Mouse (Mus musculus): Measurements from ENCODE around the gene Vasp. TPM values are rescaled to one million over a fixed set of nuclear protein-coding genes. Genes with fewer than 3 reads are reported as not detected.

The Vasp gene
- polyA plus RNA-seq (2015; fragmentation: Illumina TruSeq; extraction: RNeasy Lipid Tissue Mini Kit (QIAGEN cat#74804); ENCODE audit: insufficient read depth, low read depth, low replicate concordance), result 15.6 TPM

DNA sequence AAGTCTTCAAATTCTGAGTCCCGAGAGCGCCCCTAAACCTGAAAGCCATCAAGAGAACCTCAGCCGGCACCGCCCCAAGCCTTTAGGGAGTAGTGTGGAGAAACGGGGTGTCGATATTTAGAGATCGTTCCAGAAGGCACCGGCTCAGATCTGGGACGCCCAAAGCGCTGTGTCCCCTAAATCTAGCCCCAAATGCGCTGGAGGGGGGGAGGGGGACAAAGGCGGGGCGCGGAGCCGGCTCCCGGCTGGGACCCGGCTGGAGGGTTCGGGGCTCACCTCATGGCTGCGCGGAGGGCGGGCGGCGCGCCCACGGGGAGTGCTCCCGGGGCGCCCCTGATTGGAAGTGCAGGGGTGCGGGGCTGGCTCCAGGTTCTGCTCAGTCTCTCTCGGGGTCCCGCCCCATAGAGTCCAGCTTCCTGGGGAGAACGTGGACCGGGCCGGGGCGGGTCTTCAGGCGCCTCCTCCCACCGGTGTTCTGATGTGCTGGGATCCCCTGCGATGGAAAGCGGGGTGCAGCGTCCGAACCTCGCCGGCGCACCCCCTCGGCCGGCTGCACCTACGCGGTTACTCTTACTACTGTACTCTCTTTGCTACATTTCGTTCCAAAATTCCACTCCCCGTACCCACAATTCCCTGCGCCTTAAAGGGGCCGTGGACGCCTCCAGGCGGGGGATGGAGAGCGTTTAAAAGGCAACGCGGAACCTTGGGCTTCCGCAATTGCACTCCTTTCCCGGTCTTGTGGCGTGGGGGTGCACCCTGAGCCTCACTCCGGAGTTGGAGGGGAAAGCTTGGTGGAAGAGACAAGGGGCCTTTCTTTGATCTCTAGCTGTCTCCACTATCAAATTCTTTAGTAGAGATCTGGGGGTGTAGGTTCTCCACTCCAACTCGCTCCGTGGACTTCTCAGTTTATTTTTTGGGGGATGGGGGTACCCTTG lies at the start of gene Vasp:
Gene Vasp (minus strand): TSS at position 580 of the 935 bp plus-strand sequence.

DNA sequence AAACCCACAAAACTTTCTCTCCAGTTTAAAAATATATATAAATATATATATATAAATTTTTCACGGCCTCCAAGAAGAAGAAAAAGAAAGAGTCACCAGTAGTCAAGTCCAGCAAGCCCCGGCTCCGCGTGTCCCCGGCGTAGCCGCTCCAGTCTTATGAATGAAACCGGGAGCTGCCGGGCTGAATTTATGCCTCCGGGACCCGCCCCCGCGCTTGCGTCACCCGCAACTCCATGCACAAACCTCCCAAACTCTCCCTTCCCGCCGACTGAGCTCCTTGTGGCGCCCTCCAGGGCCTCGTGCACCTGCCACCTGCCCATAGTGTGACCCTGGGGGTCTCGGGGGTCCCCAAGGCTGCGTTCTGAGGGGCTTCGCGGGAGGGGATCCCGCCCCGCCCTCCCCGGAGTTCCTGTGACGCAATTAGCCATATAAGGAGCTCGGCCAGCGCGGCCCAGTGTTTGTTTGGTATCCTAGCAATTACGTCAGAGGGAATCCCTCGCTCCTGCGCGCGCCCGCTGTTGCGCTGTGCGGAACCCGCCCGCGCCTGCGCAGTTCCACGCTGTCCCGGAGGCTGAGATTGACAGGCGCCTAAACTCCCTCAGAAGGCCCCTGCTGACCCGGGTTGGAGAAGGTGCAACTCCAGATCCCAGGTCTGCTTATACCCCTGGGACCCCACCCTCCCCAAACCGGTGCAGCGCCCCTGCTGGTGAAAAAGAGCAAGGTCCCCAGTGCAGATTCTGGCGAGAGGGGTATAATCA lies 38.4 kb upstream of the Vasp start, which contains the start of gene Fosb:
Gene Fosb (minus strand): TSS at position 168 of the 758 bp plus-strand sequence.

DNA sequence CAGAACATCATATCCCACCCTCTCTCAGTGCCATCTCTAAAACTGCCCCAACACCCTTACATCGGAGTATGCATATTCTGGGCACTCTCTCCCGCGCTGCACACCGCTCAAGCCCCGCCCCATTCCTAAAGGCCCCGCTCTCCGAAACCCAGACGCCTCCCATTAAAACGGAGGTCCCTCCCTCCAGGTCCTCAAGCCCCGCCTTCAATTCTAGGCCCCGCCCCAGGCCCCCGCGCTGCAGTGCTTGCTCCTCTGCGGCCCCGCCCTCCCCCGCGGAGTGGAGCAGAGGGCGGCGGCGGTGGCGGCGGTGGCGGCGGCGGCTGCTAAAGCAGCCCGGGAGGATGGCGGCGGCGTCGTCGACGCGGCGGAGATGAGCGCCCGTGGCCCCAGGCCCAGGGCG lies 10.8 kb upstream of the Vasp start, which contains the start of gene Rtn2:
Gene Rtn2 (plus strand): TSS at position 240 of the 400 bp plus-strand sequence.

DNA sequence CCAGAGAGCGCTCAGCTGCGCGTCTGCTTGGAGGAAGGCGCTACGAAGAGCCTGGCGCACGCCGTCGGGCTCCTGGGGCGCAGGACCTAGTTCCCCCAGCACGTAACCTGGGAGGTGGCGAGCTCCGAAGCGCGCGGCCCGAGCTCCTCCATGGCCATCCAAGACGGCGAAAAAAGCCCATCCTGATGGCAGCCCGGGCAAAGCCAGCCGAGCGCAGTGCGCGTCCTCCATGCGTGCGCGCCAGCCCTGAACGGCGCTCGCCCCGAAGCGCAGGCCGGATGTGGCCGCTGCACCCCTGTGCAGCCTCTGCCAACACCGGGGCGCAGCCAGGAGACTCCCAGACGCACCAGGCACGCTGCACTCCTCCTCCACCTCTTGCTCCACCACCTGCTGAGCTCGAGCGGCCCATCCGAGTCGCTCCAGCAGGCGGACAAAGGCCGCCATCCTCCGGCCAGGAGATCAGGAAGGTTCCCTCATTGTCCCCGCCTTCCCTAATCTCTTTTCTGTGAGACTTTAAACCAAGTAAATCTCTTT lies 8.0 kb upstream of the Vasp start, which contains the start of gene Ppm1n:
Gene Ppm1n (minus strand): TSS at position 484 of the 534 bp plus-strand sequence.

DNA sequence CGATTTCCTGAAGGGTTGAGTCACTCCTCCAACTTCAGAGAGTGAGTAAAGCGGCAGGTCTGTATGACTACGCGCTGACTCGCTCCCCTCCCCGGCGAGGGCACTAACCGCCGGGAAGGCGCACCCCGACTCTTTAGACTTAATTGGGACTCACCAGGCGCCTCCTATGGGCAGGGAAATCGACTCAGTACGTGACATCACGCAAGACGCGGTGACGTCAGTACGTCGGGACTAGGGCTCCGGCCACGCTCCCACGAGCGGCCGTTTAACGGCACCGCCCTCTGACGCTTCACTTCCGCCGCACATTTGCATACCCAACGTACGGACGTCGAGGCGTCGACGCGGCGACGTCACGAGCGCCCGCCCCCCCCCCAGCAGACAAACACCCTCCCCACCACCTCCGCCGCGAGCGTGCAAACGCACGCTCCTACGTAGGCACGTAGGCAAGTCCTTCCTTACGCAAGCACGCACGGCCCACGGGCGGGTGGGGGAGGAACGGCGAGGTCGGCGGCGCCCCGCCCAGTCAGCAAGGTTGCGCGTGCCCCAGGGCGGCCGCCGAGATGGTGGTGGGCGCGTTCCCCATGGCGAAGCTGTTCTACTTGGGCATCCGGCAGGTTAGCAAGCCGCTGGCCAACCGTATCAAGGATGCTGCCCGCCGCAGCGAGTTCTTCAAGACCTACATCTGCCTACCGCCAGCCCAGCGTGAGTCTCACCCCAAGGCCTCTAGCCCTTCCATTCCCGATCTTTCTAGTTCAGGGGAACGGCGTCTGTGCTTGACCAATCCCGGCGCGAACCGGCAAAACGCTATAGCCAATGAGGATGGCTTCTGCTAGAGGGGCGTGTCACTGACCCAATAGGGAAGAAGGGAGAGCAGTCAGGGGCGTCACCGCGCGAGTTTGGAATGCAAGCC lies 43.5 kb downstream of the Vasp start, which contains the start of gene Opa3:
Gene Opa3 (plus strand): TSS at position 452 of the 910 bp plus-strand sequence.

DNA sequence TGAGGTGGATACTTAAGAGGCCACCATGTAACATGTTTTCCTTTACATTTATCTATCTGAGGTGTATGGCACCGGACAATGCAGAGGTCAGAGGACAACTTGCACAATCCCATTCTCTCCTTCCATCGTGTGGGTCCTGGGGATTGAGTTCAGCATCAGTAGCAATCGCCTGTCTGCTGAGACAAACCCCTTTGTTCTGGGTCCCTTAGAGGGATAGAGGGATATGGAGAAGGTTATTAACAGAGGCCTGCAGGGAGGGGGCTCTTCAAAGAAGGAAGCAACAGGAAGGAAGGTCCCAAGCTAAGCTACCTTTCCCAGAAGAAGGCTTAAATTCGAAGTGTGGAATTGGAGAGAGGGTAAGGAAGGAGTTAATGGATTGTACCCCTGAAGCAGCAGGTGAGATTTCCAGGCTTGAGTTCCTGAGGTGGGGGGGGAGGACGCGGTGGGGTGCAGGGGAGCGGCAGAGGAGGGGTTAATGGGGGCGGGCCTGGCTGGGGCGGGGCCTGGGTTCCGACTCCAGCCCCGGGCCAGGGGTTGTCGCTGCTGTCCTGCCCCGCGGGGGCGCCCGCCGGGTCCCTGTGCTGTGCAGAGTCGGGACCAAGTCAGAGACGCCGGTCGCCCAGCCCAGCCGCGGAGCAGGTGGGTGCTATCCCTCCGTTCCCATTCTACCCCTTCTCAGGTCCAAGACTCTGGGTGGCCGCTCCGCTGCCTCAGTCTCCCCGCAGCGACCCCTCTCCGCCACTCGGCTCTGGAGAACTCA lies 59.4 kb downstream of the Vasp start, which contains the start of gene Gpr4:
Gene Gpr4 (plus strand): TSS at position 543 of the 760 bp plus-strand sequence.

Other genes starting within 250 kb of the Vasp start
- gene Foxa3, start 248.3 kb downstream of the Vasp start, polyA plus RNA-seq (2015; fragmentation: Illumina TruSeq; extraction: RNeasy Lipid Tissue Mini Kit (QIAGEN cat#74804); ENCODE audit: insufficient read depth, low read depth, low replicate concordance), result 5.9 TPM
- 20.0 TPM for gene Sympk, start 247.4 kb downstream of the Vasp start, polyA plus RNA-seq (2015; fragmentation: Illumina TruSeq; extraction: RNeasy Lipid Tissue Mini Kit (QIAGEN cat#74804); ENCODE audit: insufficient read depth, low read depth, low replicate concordance)
- gene Rsph6a, start 217.1 kb downstream of the Vasp start, polyA plus RNA-seq (2015; fragmentation: Illumina TruSeq; extraction: RNeasy Lipid Tissue Mini Kit (QIAGEN cat#74804); ENCODE audit: insufficient read depth, low read depth, low replicate concordance), result not detected
- 10.7 TPM for gene Dmwd, start 195.6 kb downstream of the Vasp start, polyA plus RNA-seq (2015; fragmentation: Illumina TruSeq; extraction: RNeasy Lipid Tissue Mini Kit (QIAGEN cat#74804); ENCODE audit: insufficient read depth, low read depth, low replicate concordance)
- 15.3 TPM for gene Dmpk, start 188.0 kb downstream of the Vasp start, polyA plus RNA-seq (2015; fragmentation: Illumina TruSeq; extraction: RNeasy Lipid Tissue Mini Kit (QIAGEN cat#74804); ENCODE audit: insufficient read depth, low read depth, low replicate concordance)
- 8.4 TPM for gene Six5, start 177.2 kb downstream of the Vasp start, polyA plus RNA-seq (2015; fragmentation: Illumina TruSeq; extraction: RNeasy Lipid Tissue Mini Kit (QIAGEN cat#74804); ENCODE audit: insufficient read depth, low read depth, low replicate concordance)
- gene Gm4969, start 153.4 kb downstream of the Vasp start, polyA plus RNA-seq (2015; fragmentation: Illumina TruSeq; extraction: RNeasy Lipid Tissue Mini Kit (QIAGEN cat#74804); ENCODE audit: insufficient read depth, low read depth, low replicate concordance), result not detected
- gene Fbxo46, start 152.0 kb downstream of the Vasp start, polyA plus RNA-seq (2015; fragmentation: Illumina TruSeq; extraction: RNeasy Lipid Tissue Mini Kit (QIAGEN cat#74804); ENCODE audit: insufficient read depth, low read depth, low replicate concordance), result 1.5 TPM
- gene Qpctl, start 122.5 kb downstream of the Vasp start, polyA plus RNA-seq (2015; fragmentation: Illumina TruSeq; extraction: RNeasy Lipid Tissue Mini Kit (QIAGEN cat#74804); ENCODE audit: insufficient read depth, low read depth, low replicate concordance), result 5.5 TPM
- gene Snrpd2, start 122.1 kb downstream of the Vasp start, polyA plus RNA-seq (2015; fragmentation: Illumina TruSeq; extraction: RNeasy Lipid Tissue Mini Kit (QIAGEN cat#74804); ENCODE audit: insufficient read depth, low read depth, low replicate concordance), result 17.7 TPM
- 6.9 TPM for gene Gipr, start 105.7 kb downstream of the Vasp start, polyA plus RNA-seq (2015; fragmentation: Illumina TruSeq; extraction: RNeasy Lipid Tissue Mini Kit (QIAGEN cat#74804); ENCODE audit: insufficient read depth, low read depth, low replicate concordance)
- 6.4 TPM for gene Eml2, start 95.4 kb downstream of the Vasp start, polyA plus RNA-seq (2015; fragmentation: Illumina TruSeq; extraction: RNeasy Lipid Tissue Mini Kit (QIAGEN cat#74804); ENCODE audit: insufficient read depth, low read depth, low replicate concordance)
- gene Gpr4, start 59.3 kb downstream of the Vasp start, polyA plus RNA-seq (2015; fragmentation: Illumina TruSeq; extraction: RNeasy Lipid Tissue Mini Kit (QIAGEN cat#74804); ENCODE audit: insufficient read depth, low read depth, low replicate concordance), result 3.5 TPM
- gene Opa3, start 43.5 kb downstream of the Vasp start, polyA plus RNA-seq (2015; fragmentation: Illumina TruSeq; extraction: RNeasy Lipid Tissue Mini Kit (QIAGEN cat#74804); ENCODE audit: insufficient read depth, low read depth, low replicate concordance), result 3.2 TPM
- not detected for gene Ppm1n, start 8.2 kb upstream of the Vasp start, polyA plus RNA-seq (2015; fragmentation: Illumina TruSeq; extraction: RNeasy Lipid Tissue Mini Kit (QIAGEN cat#74804); ENCODE audit: insufficient read depth, low read depth, low replicate concordance)
- gene Rtn2, start 10.8 kb upstream of the Vasp start, polyA plus RNA-seq (2015; fragmentation: Illumina TruSeq; extraction: RNeasy Lipid Tissue Mini Kit (QIAGEN cat#74804); ENCODE audit: insufficient read depth, low read depth, low replicate concordance), result 0.98 TPM
- gene Fosb, start 38.2 kb upstream of the Vasp start, polyA plus RNA-seq (2015; fragmentation: Illumina TruSeq; extraction: RNeasy Lipid Tissue Mini Kit (QIAGEN cat#74804); ENCODE audit: insufficient read depth, low read depth, low replicate concordance), result 3.5 TPM
- gene Ercc1, start 73.0 kb upstream of the Vasp start, polyA plus RNA-seq (2015; fragmentation: Illumina TruSeq; extraction: RNeasy Lipid Tissue Mini Kit (QIAGEN cat#74804); ENCODE audit: insufficient read depth, low read depth, low replicate concordance), result 11.2 TPM
- gene Cd3eap, start 87.7 kb upstream of the Vasp start, polyA plus RNA-seq (2015; fragmentation: Illumina TruSeq; extraction: RNeasy Lipid Tissue Mini Kit (QIAGEN cat#74804); ENCODE audit: insufficient read depth, low read depth, low replicate concordance), result 2.5 TPM
- gene Ppp1r13l, start 87.9 kb upstream of the Vasp start, polyA plus RNA-seq (2015; fragmentation: Illumina TruSeq; extraction: RNeasy Lipid Tissue Mini Kit (QIAGEN cat#74804); ENCODE audit: insufficient read depth, low read depth, low replicate concordance), result 2.4 TPM
- 7.7 TPM for gene Ercc2, start 110.2 kb upstream of the Vasp start, polyA plus RNA-seq (2015; fragmentation: Illumina TruSeq; extraction: RNeasy Lipid Tissue Mini Kit (QIAGEN cat#74804); ENCODE audit: insufficient read depth, low read depth, low replicate concordance)
- gene Klc3, start 132.3 kb upstream of the Vasp start, polyA plus RNA-seq (2015; fragmentation: Illumina TruSeq; extraction: RNeasy Lipid Tissue Mini Kit (QIAGEN cat#74804); ENCODE audit: insufficient read depth, low read depth, low replicate concordance), result 4.6 TPM
- 0.68 TPM for gene Ckm, start 133.0 kb upstream of the Vasp start, polyA plus RNA-seq (2015; fragmentation: Illumina TruSeq; extraction: RNeasy Lipid Tissue Mini Kit (QIAGEN cat#74804); ENCODE audit: insufficient read depth, low read depth, low replicate concordance)
- 7.8 TPM for gene Mark4, start 187.0 kb upstream of the Vasp start, polyA plus RNA-seq (2015; fragmentation: Illumina TruSeq; extraction: RNeasy Lipid Tissue Mini Kit (QIAGEN cat#74804); ENCODE audit: insufficient read depth, low read depth, low replicate concordance)
- 14.3 TPM for gene Exoc3l2, start 191.5 kb upstream of the Vasp start, polyA plus RNA-seq (2015; fragmentation: Illumina TruSeq; extraction: RNeasy Lipid Tissue Mini Kit (QIAGEN cat#74804); ENCODE audit: insufficient read depth, low read depth, low replicate concordance)
- 1.00 TPM for gene Bloc1s3, start 236.6 kb upstream of the Vasp start, polyA plus RNA-seq (2015; fragmentation: Illumina TruSeq; extraction: RNeasy Lipid Tissue Mini Kit (QIAGEN cat#74804); ENCODE audit: insufficient read depth, low read depth, low replicate concordance)
- gene Trappc6a, start 236.6 kb upstream of the Vasp start, polyA plus RNA-seq (2015; fragmentation: Illumina TruSeq; extraction: RNeasy Lipid Tissue Mini Kit (QIAGEN cat#74804); ENCODE audit: insufficient read depth, low read depth, low replicate concordance), result 19.1 TPM
- not detected for gene Nkpd1, start 246.0 kb upstream of the Vasp start, polyA plus RNA-seq (2015; fragmentation: Illumina TruSeq; extraction: RNeasy Lipid Tissue Mini Kit (QIAGEN cat#74804); ENCODE audit: insufficient read depth, low read depth, low replicate concordance)

Data from pancreas, adult 10 weeks (tissue).